Mouse (Mus musculus): ENCODE results near the gene Zfp628. TPM values are rescaled to one million over a fixed set of nuclear protein-coding genes. Genes with fewer than 3 reads are reported as not detected.
A peak's percentile ranks its signal among the peaks of the same experiment; 100 is the strongest.

The Zfp628 gene
- 5.4 and 9.2 TPM in 2 replicates for total RNA-seq (2014; rRNA removed)
- polyA plus RNA-seq (2015; fragmentation: Nextera tagmentation; extraction: Ambion mirVana), result 5.8 and 6.0 TPM in 2 replicates

GRCm38 (mm10) chr7:4915007-4915665 lies at the start of gene Zfp628:
Gene Zfp628, plus strand, starts transcription at chr7:4915217.
- Histone ChIP-seq H3K9me3 (ENCODE audit: low read length) (no peaks in the 10 kb centered on the region), H3K9ac (peak within 1 kb of the TSS; percentile 83), H3K36me3 (ENCODE audit: insufficient read depth) (peaks cover 18% of the 10 kb centered on the region), H3K4me3 (ENCODE audit: low read depth, low read length) (peak within 1 kb of the TSS; percentile 76), H3K27ac (ENCODE audit: low read depth, low read length) (peak within 1 kb of the TSS; percentile 99), H3K27me3 (ENCODE audit: insufficient read depth, low read length) (no peaks in the 10 kb centered on the region), H3K4me2 (ENCODE audit: low read depth) (peak within 1 kb of the TSS; percentile 68), H3K4me1 (ENCODE audit: insufficient read depth) (peaks cover 9% of the 10 kb centered on the region; the same call in 1 of the 2 replicates)
- 4% methylated on average over 56 of the region's 56 CpGs for whole genome bisulfite sequencing
- peak; percentile 93 for ATAC-seq
- TF ChIP-seq CTCF (IDR thresholded peaks at IDR 0.05; ENCODE audit: low read depth), result no peak
- peak; percentile 98 for DNase-seq

DNA sequence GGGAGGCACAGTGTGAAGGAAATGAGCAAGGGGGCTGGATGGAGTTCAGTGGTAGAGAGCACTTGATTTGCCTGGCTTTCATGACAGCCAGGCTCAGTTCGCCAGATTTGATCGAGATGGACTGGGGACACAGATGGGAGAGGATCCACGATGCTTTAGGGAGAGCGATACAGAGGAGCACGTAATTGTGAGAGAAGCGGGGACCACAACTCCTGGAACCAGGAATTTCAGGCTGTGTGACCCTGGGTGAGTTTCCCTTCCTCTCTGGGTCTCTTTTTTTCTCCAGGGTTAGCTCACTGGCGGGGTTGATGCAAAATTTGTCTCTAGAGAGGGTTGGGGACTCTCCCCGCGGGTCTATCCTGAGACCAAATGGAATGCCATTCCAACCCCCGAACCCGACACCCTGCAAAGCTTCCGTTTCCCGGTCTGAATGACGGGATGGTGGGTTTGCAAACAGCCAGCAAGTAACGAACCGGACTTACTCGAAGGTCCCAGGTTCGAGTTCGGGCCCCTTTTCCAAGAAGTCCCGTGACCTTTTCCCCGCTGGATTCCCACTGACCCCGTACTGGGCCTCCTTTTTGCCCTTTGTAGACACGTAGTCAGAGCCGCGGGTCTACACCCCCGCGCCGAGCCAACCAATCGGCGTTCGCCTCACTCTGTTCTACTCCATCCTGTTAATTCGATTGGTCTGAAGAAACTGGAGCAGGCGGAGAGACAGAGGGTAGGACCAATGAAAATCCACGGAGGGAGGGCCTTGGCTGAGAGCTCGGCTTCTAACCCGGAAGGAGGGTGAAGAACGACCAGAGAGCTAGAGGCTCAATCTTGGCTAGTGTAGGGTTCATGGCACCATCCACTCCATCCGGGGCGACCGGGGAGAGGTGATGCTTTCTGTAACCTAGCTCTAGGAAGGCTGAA lies 49.2 kb upstream of the Zfp628 start:
- ATAC-seq (peak; percentile 100), DNase-seq (peak; percentile 97)
- peak overlapping the region; percentile 81 for H3K27ac ChIP-seq (ENCODE audit: low read depth, low read length)
- H3K9ac ChIP-seq, result peak overlapping the region; percentile 75
- WGBS, result 4% methylated on average over 40 of the region's 40 CpGs
- H3K4me2 ChIP-seq (ENCODE audit: low read depth), result peak overlapping the region; percentile 61
- H3K27me3 ChIP-seq (ENCODE audit: insufficient read depth, low read length), result no peaks in the 10 kb centered on the region
- H3K9me3 ChIP-seq (ENCODE audit: low read length), result no peaks in the 10 kb centered on the region
- peaks cover 7% of the 10 kb centered on the region; the same call in 1 of the 2 replicates for H3K4me1 ChIP-seq (ENCODE audit: insufficient read depth)
- H3K36me3 ChIP-seq (ENCODE audit: insufficient read depth), result no peaks in the 10 kb centered on the region
- peak overlapping the region; percentile 61 for H3K4me3 ChIP-seq (ENCODE audit: low read depth, low read length)
- TF ChIP-seq CTCF (IDR thresholded peaks at IDR 0.05; ENCODE audit: low read depth), result no peak

GRCm38 (mm10) chr7:4866631-4867180 lies 48.3 kb upstream of the Zfp628 start:
- ATAC-seq (no peak), DNase-seq (no peak)
- Histone ChIP-seq H3K36me3 (ENCODE audit: insufficient read depth) (no peaks in the 10 kb centered on the region), H3K4me3 (ENCODE audit: low read depth, low read length) (peak overlapping the region; percentile 61), H3K9ac (peak overlapping the region; percentile 75), H3K4me1 (ENCODE audit: insufficient read depth) (peaks cover 7% of the 10 kb centered on the region; the same call in 1 of the 2 replicates), H3K9me3 (ENCODE audit: low read length) (no peaks in the 10 kb centered on the region), H3K27ac (ENCODE audit: low read depth, low read length) (peak overlapping the region; percentile 81), H3K27me3 (ENCODE audit: insufficient read depth, low read length) (no peaks in the 10 kb centered on the region), H3K4me2 (ENCODE audit: low read depth) (peak overlapping the region; percentile 61)
- TF ChIP-seq CTCF (IDR thresholded peaks at IDR 0.05; ENCODE audit: low read depth), result no peak
- 21% methylated on average over 10 of the region's 10 CpGs for WGBS

- ATAC-seq, result no peak
- no peak for DNase-seq
- no peak within 1 kb of the TSS for H3K4me3 ChIP-seq (ENCODE audit: low read depth, low read length)
- no peaks in the 10 kb centered on the region for H3K36me3 ChIP-seq (ENCODE audit: insufficient read depth)
- TF ChIP-seq CTCF (IDR thresholded peaks at IDR 0.05; ENCODE audit: low read depth), result no peak
- H3K4me1 ChIP-seq (ENCODE audit: insufficient read depth), result peaks cover 7% of the 10 kb centered on the region; the same call in 1 of the 2 replicates
- H3K9me3 ChIP-seq (ENCODE audit: low read length), result no peaks in the 10 kb centered on the region
- no peak within 1 kb of the TSS for H3K27ac ChIP-seq (ENCODE audit: low read depth, low read length)
- no peak within 1 kb of the TSS for H3K4me2 ChIP-seq (ENCODE audit: low read depth)
- 54% methylated on average over 6 of the region's 6 CpGs for WGBS
- H3K27me3 ChIP-seq (ENCODE audit: insufficient read depth, low read length), result no peaks in the 10 kb centered on the region
- no peak within 1 kb of the TSS for H3K9ac ChIP-seq
Observed at GRCm38 (mm10) chr7:4870133-4870532, 44.9 kb upstream of the Zfp628 start, which contains the start of gene Isoc2b. Gene Isoc2b, minus strand, starts transcription at chr7:4870258.

DNA sequence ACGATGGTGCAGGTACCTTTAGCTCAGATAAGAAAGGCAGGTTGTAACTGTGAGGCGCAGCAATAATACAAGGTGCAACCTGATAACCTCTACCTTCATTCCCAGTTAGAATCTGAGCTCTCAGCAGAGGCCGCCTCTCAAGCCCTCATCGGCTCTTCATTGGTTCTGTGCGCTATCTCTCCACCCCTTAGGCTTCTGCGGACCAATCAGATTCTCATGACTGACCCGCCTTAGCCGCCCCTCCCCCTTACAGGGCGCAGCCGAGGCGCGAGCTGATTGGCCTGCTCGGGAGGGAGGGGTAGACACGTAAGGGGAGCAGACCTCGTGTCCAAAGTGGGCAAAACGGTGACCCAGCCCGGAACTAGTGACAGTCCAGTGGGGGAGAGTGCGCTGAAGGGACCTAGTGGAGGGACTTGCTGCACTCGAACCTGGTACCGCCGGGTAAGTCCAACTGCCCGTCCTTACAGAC lies 38.2 kb upstream of the Zfp628 start, which contains the start of gene Isoc2a:
Gene Isoc2a, plus strand, starts transcription at position 401 of the 469 bp plus-strand sequence.
- H3K27me3 ChIP-seq (ENCODE audit: insufficient read depth, low read length), result no peaks in the 10 kb centered on the region
- H3K36me3 ChIP-seq (ENCODE audit: insufficient read depth), result no peaks in the 10 kb centered on the region
- no peaks in the 10 kb centered on the region for H3K9me3 ChIP-seq (ENCODE audit: low read length)
- H3K4me1 ChIP-seq (ENCODE audit: insufficient read depth), result 0 out of 2 replicates have a peak, but pooled peaks cover 3% of the 10 kb centered on the region
- no peak for TF ChIP-seq CTCF (IDR thresholded peaks at IDR 0.05; ENCODE audit: low read depth)
- under 1% methylated on average over 22 of the region's 22 CpGs for WGBS
- peak within 1 kb of the TSS; percentile 49 for H3K9ac ChIP-seq
- ATAC-seq, result peak; percentile 100
- DNase-seq, result peak; percentile 95
- peak within 1 kb of the TSS; percentile 83 for H3K4me2 ChIP-seq (ENCODE audit: low read depth)
- H3K27ac ChIP-seq (ENCODE audit: low read depth, low read length), result no peak within 1 kb of the TSS
- peak within 1 kb of the TSS; percentile 51 for H3K4me3 ChIP-seq (ENCODE audit: low read depth, low read length)

- H3K4me3 ChIP-seq (ENCODE audit: low read depth, low read length), result peak overlapping the region; percentile 51
- WGBS, result 8% methylated on average over 11 of the region's 11 CpGs
- H3K4me2 ChIP-seq (ENCODE audit: low read depth), result peak overlapping the region; percentile 83
- H3K36me3 ChIP-seq (ENCODE audit: insufficient read depth), result no peaks in the 10 kb centered on the region
- no peak for DNase-seq
- 0 out of 2 replicates have a peak, but pooled peaks cover 3% of the 10 kb centered on the region for H3K4me1 ChIP-seq (ENCODE audit: insufficient read depth)
- peak overlapping the region; percentile 49 for H3K9ac ChIP-seq
- no peak; the same call in 1 of the 2 replicates for ATAC-seq
- no peak overlapping the region for H3K27ac ChIP-seq (ENCODE audit: low read depth, low read length)
- no peak for TF ChIP-seq CTCF (IDR thresholded peaks at IDR 0.05; ENCODE audit: low read depth)
- H3K27me3 ChIP-seq (ENCODE audit: insufficient read depth, low read length), result no peaks in the 10 kb centered on the region
- H3K9me3 ChIP-seq (ENCODE audit: low read length), result no peaks in the 10 kb centered on the region
Observed at GRCm38 (mm10) chr7:4877226-4877625, 37.8 kb upstream of the Zfp628 start.

All from forebrain, postnatal 0 days (tissue).